Mouse (Mus musculus) fibroblast of lung, adult 2 months (primary cell): ENCODE results near the gene Ssh2.
A peak's percentile ranks its signal among the peaks of the same experiment; 100 is the strongest.

Experiments used
- DNase-seq: peaks from one replicate; pipeline ENCODE4 v3.0.0-alpha.2; 2011; ENCODE audit warnings: low read depth

The Ssh2 gene

GRCm38 (mm10) chr11:77406329-77406728 is 190.2 kb downstream of the Ssh2 start:
- DNase-seq = no peak

- no peak for DNase-seq
Observed at GRCm38 (mm10) chr11:77409879-77410278, 193.8 kb downstream of the Ssh2 start.

- DNase-seq = no peak
Observed at GRCm38 (mm10) chr11:77411284-77411683, 195.2 kb downstream of the Ssh2 start.

- DNase-seq = no peak
Observed at GRCm38 (mm10) chr11:77414141-77414839, 198.2 kb downstream of the Ssh2 start.

- peak; percentile 77 for DNase-seq
Observed at GRCm38 (mm10) chr11:77416212-77417000, 200.3 kb downstream of the Ssh2 start.

- no peak for DNase-seq
Observed at GRCm38 (mm10) chr11:77418021-77418420, 201.9 kb downstream of the Ssh2 start.

- DNase-seq = no peak
Observed at GRCm38 (mm10) chr11:77423175-77423859, 207.2 kb downstream of the Ssh2 start.

- no peak for DNase-seq
Observed at GRCm38 (mm10) chr11:77428446-77428845, 212.4 kb downstream of the Ssh2 start.

GRCm38 (mm10) chr11:77437026-77437425 is 220.9 kb downstream of the Ssh2 start:
- no peak for DNase-seq

GRCm38 (mm10) chr11:77440081-77440480 is 224.0 kb downstream of the Ssh2 start:
- no peak for DNase-seq

GRCm38 (mm10) chr11:77441020-77441419 is 224.9 kb downstream of the Ssh2 start:
- DNase-seq = no peak

- peak; percentile 99 for DNase-seq
Observed at GRCm38 (mm10) chr11:77442186-77443170, 226.4 kb downstream of the Ssh2 start.

GRCm38 (mm10) chr11:77444939-77445338 is 228.9 kb downstream of the Ssh2 start:
- no peak for DNase-seq

- DNase-seq = peak; percentile 73
Observed at GRCm38 (mm10) chr11:77446628-77447041, 230.5 kb downstream of the Ssh2 start.

GRCm38 (mm10) chr11:77449224-77449623 is 233.1 kb downstream of the Ssh2 start:
- DNase-seq = no peak

- DNase-seq = no peak
Observed at GRCm38 (mm10) chr11:77451670-77452069, 235.6 kb downstream of the Ssh2 start.

GRCm38 (mm10) chr11:77453388-77453787 is 237.3 kb downstream of the Ssh2 start:
- no peak for DNase-seq

- DNase-seq = no peak
Observed at GRCm38 (mm10) chr11:77455770-77456510, 239.9 kb downstream of the Ssh2 start.

GRCm38 (mm10) chr11:77456866-77457265 is 240.8 kb downstream of the Ssh2 start:
- DNase-seq = no peak

GRCm38 (mm10) chr11:77461856-77462255 is 245.8 kb downstream of the Ssh2 start:
- DNase-seq = no peak
